Mouse (Mus musculus): Measurements from ENCODE around the gene Gm20388. TPM values are rescaled to one million over a fixed set of nuclear protein-coding genes. Genes with fewer than 3 reads are reported as not detected.

Gm20388 gene
- polyA plus RNA-seq, 1 experiment: 28.1 TPM

DNA sequence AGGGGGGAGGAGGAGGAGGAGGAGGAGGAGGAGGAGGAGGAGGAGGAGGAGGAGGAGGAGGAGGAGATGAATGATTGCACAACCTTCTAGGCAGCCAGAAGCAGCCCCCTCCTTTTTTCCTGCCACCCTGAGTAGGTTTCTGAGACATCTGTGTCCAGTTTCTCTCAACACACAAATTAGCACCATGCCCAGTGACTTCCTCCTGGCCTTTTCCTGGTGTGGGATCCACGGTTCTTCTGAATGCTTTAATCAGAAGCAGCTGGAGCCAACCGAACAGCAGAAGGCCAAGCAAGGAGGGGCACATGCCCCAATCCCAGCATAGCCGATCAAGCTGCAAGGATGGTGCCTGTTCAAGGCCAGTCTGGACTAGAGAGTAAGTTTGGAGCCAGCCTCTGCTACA, 3889.2 kb downstream of the Gm20388 start:
- H3K4me3 ChIP-seq (ENCODE audit: low read depth, low read length): no peak overlapping the region
- H3K27me3 ChIP-seq (ENCODE audit: control insufficient read depth, insufficient read depth, low read length, poor library complexity, severe bottlenecking): no peaks in the 10 kb centered on the region
- no peak overlapping the region for H3K9ac ChIP-seq (ENCODE audit: low read depth, poor library complexity, severe bottlenecking)
- H3K4me1 ChIP-seq (ENCODE audit: control insufficient read depth, insufficient read depth, low read length): no peaks in the 10 kb centered on the region
- no peak overlapping the region for H3K27ac ChIP-seq (ENCODE audit: insufficient read depth, low read length)
- no peak for TF ChIP-seq EP300 (IDR thresholded peaks at IDR 0.05; ENCODE audit: insufficient read depth, low read depth, low read length)
- no peak for TF ChIP-seq POLR2A (IDR thresholded peaks at IDR 0.05; ENCODE audit: insufficient read depth, low read length)
- no peak for TF ChIP-seq CTCF (IDR thresholded peaks at IDR 0.05; ENCODE audit: low read depth, low read length)
- no peaks in the 10 kb centered on the region for H3K36me3 ChIP-seq (ENCODE audit: control insufficient read depth, insufficient read depth, low read length, poor library complexity, severe bottlenecking)
- no peaks in the 10 kb centered on the region for H3K9me3 ChIP-seq (replicated peaks; ENCODE audit: control insufficient read depth, insufficient read depth, low read length, poor library complexity, severe bottlenecking)

DNA sequence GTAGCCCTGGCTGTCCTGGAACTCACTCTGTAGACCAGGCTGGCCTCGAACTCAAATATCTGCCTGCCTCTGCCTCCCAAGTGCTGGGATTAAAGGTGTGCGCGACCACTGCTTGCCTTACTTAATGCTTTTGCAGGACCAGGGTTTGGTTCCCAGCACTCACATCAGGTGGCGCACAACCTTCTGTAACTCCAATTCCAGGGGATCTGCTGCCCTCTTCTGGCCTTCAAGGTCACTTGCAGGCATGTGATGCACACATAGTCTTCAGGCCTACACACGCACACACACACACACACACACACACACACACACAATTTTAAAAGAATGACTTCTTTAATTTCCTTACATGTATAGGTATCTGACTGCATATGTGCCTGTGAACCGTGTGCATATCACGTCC, 3890.2 kb downstream of the Gm20388 start:
- Histone ChIP-seq H3K4me3 (ENCODE audit: low read depth, low read length) (no peak overlapping the region), H3K36me3 (ENCODE audit: control insufficient read depth, insufficient read depth, low read length, poor library complexity, severe bottlenecking) (no peaks in the 10 kb centered on the region), H3K4me1 (ENCODE audit: control insufficient read depth, insufficient read depth, low read length) (no peaks in the 10 kb centered on the region), H3K27ac (ENCODE audit: insufficient read depth, low read length) (no peak overlapping the region), H3K9me3 (replicated peaks; ENCODE audit: control insufficient read depth, insufficient read depth, low read length, poor library complexity, severe bottlenecking) (no peaks in the 10 kb centered on the region), H3K27me3 (ENCODE audit: control insufficient read depth, insufficient read depth, low read length, poor library complexity, severe bottlenecking) (no peaks in the 10 kb centered on the region), H3K9ac (ENCODE audit: low read depth, poor library complexity, severe bottlenecking) (no peak overlapping the region)
- TF ChIP-seq POLR2A (IDR thresholded peaks at IDR 0.05; ENCODE audit: insufficient read depth, low read length) (no peak), CTCF (IDR thresholded peaks at IDR 0.05; ENCODE audit: low read depth, low read length) (peak; percentile 56), EP300 (IDR thresholded peaks at IDR 0.05; ENCODE audit: insufficient read depth, low read depth, low read length) (no peak)

DNA sequence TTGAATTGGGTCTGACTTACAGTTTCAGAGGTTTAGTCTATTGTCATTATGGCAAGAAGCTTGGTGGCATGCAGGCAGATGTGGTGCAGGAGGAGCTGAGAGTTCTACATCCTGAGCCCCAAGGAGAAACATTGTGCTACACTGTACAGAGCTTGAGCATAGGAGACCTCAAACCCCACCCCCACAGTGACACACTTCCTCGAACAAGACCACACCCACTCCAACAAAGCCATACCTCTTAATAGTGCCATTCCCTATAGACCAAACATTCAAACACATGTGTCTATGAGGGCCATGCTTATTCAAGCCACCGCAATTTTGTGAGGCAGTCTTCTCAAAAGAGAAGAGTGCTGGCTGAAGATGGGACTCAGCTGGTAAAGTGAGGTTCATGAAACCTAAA, 3890.9 kb downstream of the Gm20388 start:
- Histone ChIP-seq H3K9me3 (replicated peaks; ENCODE audit: control insufficient read depth, insufficient read depth, low read length, poor library complexity, severe bottlenecking) (no peaks in the 10 kb centered on the region), H3K4me3 (ENCODE audit: low read depth, low read length) (no peak overlapping the region), H3K36me3 (ENCODE audit: control insufficient read depth, insufficient read depth, low read length, poor library complexity, severe bottlenecking) (no peaks in the 10 kb centered on the region), H3K4me1 (ENCODE audit: control insufficient read depth, insufficient read depth, low read length) (no peaks in the 10 kb centered on the region), H3K9ac (ENCODE audit: low read depth, poor library complexity, severe bottlenecking) (no peak overlapping the region), H3K27me3 (ENCODE audit: control insufficient read depth, insufficient read depth, low read length, poor library complexity, severe bottlenecking) (no peaks in the 10 kb centered on the region), H3K27ac (ENCODE audit: insufficient read depth, low read length) (no peak overlapping the region)
- TF ChIP-seq EP300 (IDR thresholded peaks at IDR 0.05; ENCODE audit: insufficient read depth, low read depth, low read length): no peak
- TF ChIP-seq POLR2A (IDR thresholded peaks at IDR 0.05; ENCODE audit: insufficient read depth, low read length): no peak
- TF ChIP-seq CTCF (IDR thresholded peaks at IDR 0.05; ENCODE audit: low read depth, low read length): no peak

DNA sequence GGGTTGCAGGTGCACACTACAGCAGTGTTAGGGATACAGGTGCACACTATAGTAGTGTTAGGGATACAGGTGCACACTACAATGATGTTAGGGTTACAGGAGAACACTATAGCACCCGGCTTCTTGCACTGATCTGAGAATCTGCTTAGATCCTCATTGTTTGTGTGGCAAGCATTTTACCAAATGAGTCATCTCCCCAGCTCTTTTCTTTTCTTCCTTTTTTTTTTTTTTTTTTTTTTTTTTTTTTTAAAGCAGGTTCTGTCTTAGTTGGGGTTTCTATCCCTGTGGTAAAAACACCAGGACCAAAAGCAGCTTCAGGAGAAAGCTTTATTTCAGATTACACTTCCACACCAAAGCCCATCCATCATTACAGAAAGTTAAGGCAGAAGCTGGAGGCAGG, 3893.0 kb downstream of the Gm20388 start:
- no peak for TF ChIP-seq POLR2A (IDR thresholded peaks at IDR 0.05; ENCODE audit: insufficient read depth, low read length)
- no peak for TF ChIP-seq CTCF (IDR thresholded peaks at IDR 0.05; ENCODE audit: low read depth, low read length)
- TF ChIP-seq EP300 (IDR thresholded peaks at IDR 0.05; ENCODE audit: insufficient read depth, low read depth, low read length): no peak
- Histone ChIP-seq H3K27me3 (ENCODE audit: control insufficient read depth, insufficient read depth, low read length, poor library complexity, severe bottlenecking) (no peaks in the 10 kb centered on the region), H3K27ac (ENCODE audit: insufficient read depth, low read length) (no peak overlapping the region), H3K9ac (ENCODE audit: low read depth, poor library complexity, severe bottlenecking) (no peak overlapping the region), H3K36me3 (ENCODE audit: control insufficient read depth, insufficient read depth, low read length, poor library complexity, severe bottlenecking) (no peaks in the 10 kb centered on the region), H3K4me3 (ENCODE audit: low read depth, low read length) (no peak overlapping the region), H3K9me3 (replicated peaks; ENCODE audit: control insufficient read depth, insufficient read depth, low read length, poor library complexity, severe bottlenecking) (no peaks in the 10 kb centered on the region), H3K4me1 (ENCODE audit: control insufficient read depth, insufficient read depth, low read length) (peaks cover 3% of the 10 kb centered on the region)

DNA sequence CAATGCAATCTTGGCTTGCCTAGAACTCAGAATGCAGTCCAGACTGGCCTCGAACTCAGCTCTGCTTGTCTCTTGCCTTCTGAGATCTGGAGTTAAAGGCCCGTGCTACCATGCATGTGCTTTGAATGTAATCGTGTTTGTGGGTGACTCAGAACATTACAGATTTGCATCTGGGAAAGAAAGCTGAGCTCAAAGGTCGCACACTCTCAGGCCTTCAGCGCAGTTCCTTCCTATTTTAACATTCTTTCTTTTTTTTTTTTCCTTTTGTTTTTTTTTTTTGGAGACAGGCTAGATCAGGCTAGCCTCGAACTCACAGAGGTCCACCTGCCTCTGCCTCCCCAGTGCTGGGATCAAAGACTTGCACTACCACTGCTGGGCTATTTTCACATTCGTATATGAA, 3893.9 kb downstream of the Gm20388 start:
- no peak for TF ChIP-seq EP300 (IDR thresholded peaks at IDR 0.05; ENCODE audit: insufficient read depth, low read depth, low read length)
- no peak for TF ChIP-seq CTCF (IDR thresholded peaks at IDR 0.05; ENCODE audit: low read depth, low read length)
- no peak for TF ChIP-seq POLR2A (IDR thresholded peaks at IDR 0.05; ENCODE audit: insufficient read depth, low read length)
- Histone ChIP-seq H3K27me3 (ENCODE audit: control insufficient read depth, insufficient read depth, low read length, poor library complexity, severe bottlenecking) (no peaks in the 10 kb centered on the region), H3K4me1 (ENCODE audit: control insufficient read depth, insufficient read depth, low read length) (peaks cover 3% of the 10 kb centered on the region)

DNA sequence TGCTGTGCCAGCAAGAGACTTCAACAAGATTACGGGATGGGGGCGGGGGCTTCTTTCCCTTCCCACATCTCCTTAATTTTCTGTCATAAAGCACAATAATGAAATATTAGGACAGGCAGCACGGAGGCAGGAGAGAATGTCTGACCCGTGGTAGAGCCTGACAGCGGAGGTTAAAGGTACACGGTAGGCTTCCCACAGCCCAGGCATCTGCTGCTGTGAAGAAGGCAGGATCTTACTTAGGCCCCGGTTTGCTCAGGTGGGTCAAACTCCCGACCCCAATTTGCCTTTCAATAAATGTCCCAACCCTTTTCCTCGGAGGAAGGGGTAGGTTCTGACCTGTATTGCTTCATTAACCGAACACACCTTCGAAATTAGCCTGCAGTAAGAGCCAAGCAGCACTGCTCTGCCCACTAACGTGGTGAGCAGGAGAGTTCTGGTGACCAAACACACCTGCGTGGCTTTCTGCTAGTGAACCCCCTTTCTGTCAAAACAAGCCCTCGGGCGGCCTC, 3894.6 kb downstream of the Gm20388 start:
- Histone ChIP-seq H3K4me3 (ENCODE audit: low read depth, low read length) (peak overlapping the region; percentile 68), H3K36me3 (ENCODE audit: control insufficient read depth, insufficient read depth, low read length, poor library complexity, severe bottlenecking) (no peaks in the 10 kb centered on the region), H3K4me1 (ENCODE audit: control insufficient read depth, insufficient read depth, low read length) (peaks cover 3% of the 10 kb centered on the region), H3K27me3 (ENCODE audit: control insufficient read depth, insufficient read depth, low read length, poor library complexity, severe bottlenecking) (no peaks in the 10 kb centered on the region), H3K9ac (ENCODE audit: low read depth, poor library complexity, severe bottlenecking) (peak overlapping the region; percentile 77), H3K9me3 (replicated peaks; ENCODE audit: control insufficient read depth, insufficient read depth, low read length, poor library complexity, severe bottlenecking) (no peaks in the 10 kb centered on the region), H3K27ac (ENCODE audit: insufficient read depth, low read length) (peak overlapping the region; percentile 31)
- TF ChIP-seq POLR2A (IDR thresholded peaks at IDR 0.05; ENCODE audit: insufficient read depth, low read length) (no peak), CTCF (IDR thresholded peaks at IDR 0.05; ENCODE audit: low read depth, low read length) (no peak), EP300 (IDR thresholded peaks at IDR 0.05; ENCODE audit: insufficient read depth, low read depth, low read length) (no peak)

More for the DNA sequence above, 3893.9 kb downstream of the Gm20388 start:
- no peaks in the 10 kb centered on the region for H3K9me3 ChIP-seq (replicated peaks; ENCODE audit: control insufficient read depth, insufficient read depth, low read length, poor library complexity, severe bottlenecking)
- no peak overlapping the region for H3K9ac ChIP-seq (ENCODE audit: low read depth, poor library complexity, severe bottlenecking)
- H3K36me3 ChIP-seq (ENCODE audit: control insufficient read depth, insufficient read depth, low read length, poor library complexity, severe bottlenecking): no peaks in the 10 kb centered on the region
- H3K4me3 ChIP-seq (ENCODE audit: low read depth, low read length): no peak overlapping the region
- H3K27ac ChIP-seq (ENCODE audit: insufficient read depth, low read length): no peak overlapping the region

Data from ES-Bruce4 (cell line).